Mouse (Mus musculus) thymus, postnatal 0 days (tissue): ENCODE data around the gene Smurf2. TPM values are rescaled to one million over a fixed set of nuclear protein-coding genes. Genes with fewer than 3 reads are reported as not detected.

Experiments
- DNase-seq: peaks from one replicate; pipeline ENCODE4 v3.0.0-alpha.2; 2015; ENCODE audit warnings: low spot score
- polyA plus RNA-seq: library from polyadenylated mRNA; unstranded; fragments of >200 nt; fragmentation: Nextera tagmentation; extraction: Ambion mirVana; gene quantifications from 2 replicates; pipeline ENCODE4 v1.2.1, GENCODE M21; 2015

Gene Smurf2
- polyA plus RNA-seq, 1 experiment from 2014 or later = 8.7 TPM

GRCm38 (mm10) chr11:106908016-106908415, 12.5 kb downstream of the Smurf2 start:
- DNase-seq = no peak

- DNase-seq = no peak
Observed at GRCm38 (mm10) chr11:106907253-106907652, 13.3 kb downstream of the Smurf2 start.

- no peak for DNase-seq
Observed at GRCm38 (mm10) chr11:106905707-106906106, 14.8 kb downstream of the Smurf2 start.

- no peak for DNase-seq
Observed at GRCm38 (mm10) chr11:106899804-106900203, 20.7 kb downstream of the Smurf2 start.

- no peak for DNase-seq
Observed at GRCm38 (mm10) chr11:106896561-106897168, 23.9 kb downstream of the Smurf2 start.

GRCm38 (mm10) chr11:106883656-106884055, 36.9 kb downstream of the Smurf2 start:
- no peak for DNase-seq

- DNase-seq = no peak
Observed at GRCm38 (mm10) chr11:106872650-106873049, 47.9 kb downstream of the Smurf2 start.

- DNase-seq = peak; percentile 37
Observed at GRCm38 (mm10) chr11:106851438-106851837, 69.1 kb downstream of the Smurf2 start.

- DNase-seq = no peak
Observed at GRCm38 (mm10) chr11:106842002-106842401, 78.5 kb downstream of the Smurf2 start.

- DNase-seq = no peak
Observed at GRCm38 (mm10) chr11:106828079-106828478, 92.4 kb downstream of the Smurf2 start.

- DNase-seq = no peak
Observed at GRCm38 (mm10) chr11:106824403-106824802, 96.1 kb downstream of the Smurf2 start.

GRCm38 (mm10) chr11:106823741-106824140, 96.8 kb downstream of the Smurf2 start:
- no peak for DNase-seq

GRCm38 (mm10) chr11:106822911-106823310, 97.6 kb downstream of the Smurf2 start:
- DNase-seq = no peak

GRCm38 (mm10) chr11:106822491-106822890, 98.0 kb downstream of the Smurf2 start:
- DNase-seq = no peak

GRCm38 (mm10) chr11:106821397-106821796, 99.1 kb downstream of the Smurf2 start:
- DNase-seq = no peak

- no peak for DNase-seq
Observed at GRCm38 (mm10) chr11:106820972-106821371, 99.5 kb downstream of the Smurf2 start.

GRCm38 (mm10) chr11:106820252-106820651, 100.3 kb downstream of the Smurf2 start:
- no peak for DNase-seq

GRCm38 (mm10) chr11:106819595-106819994, 100.9 kb downstream of the Smurf2 start:
- DNase-seq = no peak

GRCm38 (mm10) chr11:106818341-106818740, 102.2 kb downstream of the Smurf2 start:
- no peak for DNase-seq

GRCm38 (mm10) chr11:106817808-106818207, 102.7 kb downstream of the Smurf2 start:
- no peak for DNase-seq

GRCm38 (mm10) chr11:106817156-106817555, 103.4 kb downstream of the Smurf2 start:
- no peak for DNase-seq

GRCm38 (mm10) chr11:106816316-106816715, 104.2 kb downstream of the Smurf2 start:
- no peak for DNase-seq

GRCm38 (mm10) chr11:106815761-106816160, 104.8 kb downstream of the Smurf2 start:
- DNase-seq = no peak

GRCm38 (mm10) chr11:106815331-106815730, 105.2 kb downstream of the Smurf2 start:
- DNase-seq = no peak
